Mouse (Mus musculus) myocyte (in vitro differentiated cells): Measurements from ENCODE around the gene Ifi35. TPM values are rescaled to one million over a fixed set of nuclear protein-coding genes. Genes with fewer than 3 reads are reported as not detected.
"Not testable (repeated sequence)": the region's sequence is repeated elsewhere in the genome, so short reads cannot be mapped to it uniquely, and the experiment has no call there.

ENCODE experiments used
- H3K27me3 ChIP-seq: one replicate; pipeline ENCODE4 v1.6.1; 2011; ENCODE audit not compliant: control insufficient read depth, insufficient read depth, insufficient read length
- H3K36me3 ChIP-seq: one replicate; pipeline ENCODE4 v1.6.1; 2011; ENCODE audit not compliant: control insufficient read depth, insufficient read depth
- H3K4me2 ChIP-seq: one replicate; pipeline ENCODE4 v1.6.1; 2011; ENCODE audit warnings: low read depth, control low read depth
- H3K4me3 ChIP-seq: one replicate; pipeline ENCODE4 v1.5.1; 2011; ENCODE audit warnings: mild to moderate bottlenecking, control low read depth, moderate library complexity
- H3K79me2 ChIP-seq: one replicate; pipeline ENCODE4 v1.6.1; 2011; ENCODE audit not compliant: control insufficient read depth, insufficient read depth
- H3ac ChIP-seq: one replicate; pipeline ENCODE4 v1.6.1; 2011; ENCODE audit not compliant: control insufficient read depth, insufficient read length
- CEBPB ChIP-seq: IDR thresholded peaks from 2 replicates; pipeline ENCODE4 v1.6.1; 2011; ENCODE audit warnings: mild to moderate bottlenecking, moderate library complexity; ENCODE audit not compliant: poor library complexity, insufficient read depth, severe bottlenecking
- E2F4 ChIP-seq: IDR thresholded peaks from one replicate; pipeline ENCODE4 v1.6.1; 2011; ENCODE audit warnings: mild to moderate bottlenecking, control low read depth, moderate library complexity; ENCODE audit not compliant: insufficient read depth
- MAX ChIP-seq: IDR thresholded peaks from one replicate; pipeline ENCODE4 v1.6.1; 2011; ENCODE audit warnings: low read depth, mild to moderate bottlenecking, control low read depth
- MYOD1 ChIP-seq, 3 experiments: IDR thresholded peaks; one replicate each; pipeline ENCODE4 v1.6.1; 2011; ENCODE audit warnings: control low read depth in 2 of 3, low read depth in 2 of 3, mild to moderate bottlenecking in 2 of 3, moderate library complexity in 1 of 3; ENCODE audit not compliant: insufficient read length in 2 of 3, control insufficient read depth in 1 of 3
- MYOG ChIP-seq, 3 experiments: IDR thresholded peaks; one replicate each; pipeline ENCODE4 v1.6.1; 2011; ENCODE audit warnings: control low read depth in 2 of 3, low read depth in 2 of 3, mild to moderate bottlenecking in 2 of 3; ENCODE audit not compliant: insufficient read length in 2 of 3, control insufficient read depth in 1 of 3, insufficient read depth in 1 of 3
- POLR2A ChIP-seq: IDR thresholded peaks from one replicate; pipeline ENCODE4 v1.6.1; 2011; ENCODE audit warnings: low read depth, mild to moderate bottlenecking, control low read depth, moderate library complexity; ENCODE audit not compliant: insufficient read length
- POLR2AphosphoS2 ChIP-seq: IDR thresholded peaks from one replicate; pipeline ENCODE4 v1.6.1; 2011; ENCODE audit warnings: low read depth, control low read depth; ENCODE audit not compliant: insufficient read length
- REST ChIP-seq: IDR thresholded peaks from one replicate; pipeline ENCODE4 v1.6.1; 2011; ENCODE audit warnings: mild to moderate bottlenecking, control low read depth, moderate library complexity; ENCODE audit not compliant: insufficient read depth, insufficient read length
- SRF ChIP-seq: IDR thresholded peaks from one replicate; pipeline ENCODE4 v1.6.1; 2011; ENCODE audit warnings: low read depth; ENCODE audit not compliant: control insufficient read depth, insufficient read length
- TCF12 ChIP-seq: IDR thresholded peaks from one replicate; pipeline ENCODE4 v1.6.1; 2011; ENCODE audit warnings: mild to moderate bottlenecking, control low read depth; ENCODE audit not compliant: poor library complexity, insufficient read depth, severe bottlenecking
- TCF3 ChIP-seq: IDR thresholded peaks from one replicate; pipeline ENCODE4 v1.6.1; 2011; ENCODE audit warnings: low read depth, control low read depth; ENCODE audit not compliant: insufficient read length
- USF1 ChIP-seq: IDR thresholded peaks from one replicate; pipeline ENCODE4 v1.6.1; 2011; ENCODE audit warnings: low read depth, mild to moderate bottlenecking, control low read depth, moderate library complexity
- polyA plus RNA-seq: library from polyadenylated mRNA; unstranded; fragments of >200 nt; fragmentation: generic; extraction: Trizol; gene quantifications from one replicate; pipeline ENCODE4 v1.2.1, GENCODE M21; 2012; ENCODE audit warnings: missing spikeins

Ifi35 gene
- polyA plus RNA-seq, 1 experiment: 24.8 TPM

- Histone ChIP-seq H3ac (peak within 1 kb of the TSS; percentile 54), H3K27me3 (no peaks in the 10 kb centered on the region), H3K4me2 (peak within 1 kb of the TSS; percentile 95), H3K4me3 (peak within 1 kb of the TSS; percentile 97), H3K36me3 (peaks cover 13% of the 10 kb centered on the region), H3K79me2 (peaks cover 20% of the 10 kb centered on the region)
- no peak for TF ChIP-seq USF1
- no peak for TF ChIP-seq SRF
- TF ChIP-seq TCF3: no peak
- TF ChIP-seq POLR2AphosphoS2: peak; percentile 90
- peak; percentile 28 for TF ChIP-seq E2F4
- no peak for TF ChIP-seq MAX
- TF ChIP-seq REST: no peak
- no peak for TF ChIP-seq TCF12
- TF ChIP-seq MYOD1 (IDR thresholded peaks at IDR 0.05; ENCODE audit: control insufficient read depth in 1 of 3, insufficient read length in 2 of 3, low read depth in 2 of 3): peak in 2 of 3 experiments; percentile 28 to 81
- TF ChIP-seq MYOG (IDR thresholded peaks at IDR 0.05; ENCODE audit: control insufficient read depth in 1 of 3, insufficient read depth in 1 of 3, insufficient read length in 2 of 3, low read depth in 2 of 3): peak in 2 of 3 experiments; percentile 61 to 83
- peak; percentile 84 for TF ChIP-seq POLR2A
- TF ChIP-seq CEBPB: no peak
Observed at GRCm38 (mm10) chr11:101465869-101466551, 17.8 kb downstream of the Ifi35 start, which contains the start of gene Vat1. Gene Vat1, minus strand, starts transcription at chr11:101466230.

GRCm38 (mm10) chr11:101466552-101466950 is 18.3 kb downstream of the Ifi35 start:
- not testable (repeated sequence) for H3K36me3 ChIP-seq, H3K27me3 ChIP-seq
- H3K4me2 ChIP-seq: peak overlapping the region; percentile 95
- peak overlapping the region; percentile 54 for H3ac ChIP-seq
- peaks cover 20% of the 10 kb centered on the region for H3K79me2 ChIP-seq
- H3K4me3 ChIP-seq: peak overlapping the region; percentile 97

- Histone ChIP-seq H3K79me2 (peaks cover 20% of the 10 kb centered on the region), H3K4me2 (peak overlapping the region; percentile 95), H3K36me3 (no peaks in the 10 kb centered on the region), H3K4me3 (peak overlapping the region; percentile 97), H3ac (peak overlapping the region; percentile 40), H3K27me3 (no peaks in the 10 kb centered on the region)
- TF ChIP-seq CEBPB (no peak), POLR2A (peak; percentile 35), MYOG (IDR thresholded peaks at IDR 0.05; ENCODE audit: control insufficient read depth in 1 of 3, insufficient read depth in 1 of 3, insufficient read length in 2 of 3, low read depth in 2 of 3) (peak in 1 of 3 experiments; percentile 22), MYOD1 (IDR thresholded peaks at IDR 0.05; ENCODE audit: control insufficient read depth in 1 of 3, insufficient read length in 2 of 3, low read depth in 2 of 3) (peak in 1 of 3 experiments; percentile 35), MAX (no peak), USF1 (no peak)
Observed at GRCm38 (mm10) chr11:101467477-101468262, 19.5 kb downstream of the Ifi35 start.

GRCm38 (mm10) chr11:101468263-101468688 is 20.1 kb downstream of the Ifi35 start:
- TF ChIP-seq MYOG (IDR thresholded peaks at IDR 0.05; ENCODE audit: control insufficient read depth in 1 of 3, insufficient read depth in 1 of 3, insufficient read length in 2 of 3, low read depth in 2 of 3): no peak
- TF ChIP-seq MAX: no peak
- no peak for TF ChIP-seq CEBPB
- no peak for TF ChIP-seq E2F4
- no peak for TF ChIP-seq POLR2A
- TF ChIP-seq SRF: no peak
- TF ChIP-seq REST: no peak
- TF ChIP-seq MYOD1 (IDR thresholded peaks at IDR 0.05; ENCODE audit: control insufficient read depth in 1 of 3, insufficient read length in 2 of 3, low read depth in 2 of 3): no peak
- TF ChIP-seq POLR2AphosphoS2: no peak
- TF ChIP-seq USF1: no peak
- no peak for TF ChIP-seq TCF12
- TF ChIP-seq TCF3: no peak
- Histone ChIP-seq H3K79me2 (peaks cover 16% of the 10 kb centered on the region), H3K4me2 (peak overlapping the region; percentile 95), H3K36me3 (no peaks in the 10 kb centered on the region), H3K4me3 (peak overlapping the region; percentile 97), H3ac (peak overlapping the region; percentile 40), H3K27me3 (no peaks in the 10 kb centered on the region)

GRCm38 (mm10) chr11:101468731-101469130 is 20.5 kb downstream of the Ifi35 start:
- Histone ChIP-seq H3K4me2 (peak overlapping the region; percentile 95), H3K79me2 (peaks cover 11% of the 10 kb centered on the region), H3ac (peak overlapping the region; percentile 40), H3K36me3 (no peaks in the 10 kb centered on the region), H3K4me3 (peak overlapping the region; percentile 97), H3K27me3 (no peaks in the 10 kb centered on the region)
- TF ChIP-seq E2F4: no peak
- TF ChIP-seq MYOD1 (IDR thresholded peaks at IDR 0.05; ENCODE audit: control insufficient read depth in 1 of 3, insufficient read length in 2 of 3, low read depth in 2 of 3): no peak
- TF ChIP-seq USF1: no peak
- TF ChIP-seq REST: no peak
